Mouse (Mus musculus) embryonic fibroblast, embryonic 13.5 days (primary cell): Measurements from ENCODE around the gene Eps8.

Experiments
- CTCF ChIP-seq: IDR thresholded peaks from 2 replicates; pipeline ENCODE4 v1.5.1; 2011; ENCODE audit warnings: mild to moderate bottlenecking, control low read depth, low read length, moderate library complexity, borderline replicate concordance; ENCODE audit not compliant: insufficient read depth
- POLR2A ChIP-seq: IDR thresholded peaks from 2 replicates; pipeline ENCODE4 v1.6.1; 2011; ENCODE audit warnings: low read depth, mild to moderate bottlenecking, control low read depth, low read length, moderate library complexity

- no peak for TF ChIP-seq POLR2A
- TF ChIP-seq CTCF: no peak
These were observed 108.6 kb downstream of the Eps8 start for GRCm38 (mm10) chr6:137546101-137546500.
